Mouse (Mus musculus) MEL (cell line): ENCODE data around the gene Zdhhc16. TPM values are rescaled to one million over a fixed set of nuclear protein-coding genes. Genes with fewer than 3 reads are reported as not detected.
A peak's percentile ranks its signal among the peaks of the same experiment; 100 is the strongest.

ENCODE experiments used
- DNase-seq: peaks from one replicate; pipeline ENCODE4 v3.0.0; 2011; ENCODE audit warnings: low read depth, low spot score
- H3K27ac ChIP-seq: 2 replicates; pipeline ENCODE4 v1.5.1; 2012; ENCODE audit warnings: low read depth, mild to moderate bottlenecking, control low read depth, low read length, moderate library complexity; ENCODE audit not compliant: control insufficient read depth
- H3K27me3 ChIP-seq, 2 experiments: fragments of 150-350 bp in 1 of 2; sonication (generic) in 1 of 2; 2 replicates each; pipeline ENCODE4 v1.6.1; 2012; ENCODE audit warnings: low read length in 2 of 2, mild to moderate bottlenecking in 2 of 2, improper control_type of control experiment in 1 of 2, moderate library complexity in 1 of 2; ENCODE audit not compliant: insufficient read depth in 2 of 2, control insufficient read depth in 1 of 2
- H3K36me3 ChIP-seq, 2 experiments: 2 replicates each; pipeline ENCODE4 v1.6.1; 2012 to 2014; ENCODE audit warnings: low read length in 2 of 2, improper control_type of control experiment in 1 of 2, inconsistent platforms in 1 of 2, mild to moderate bottlenecking in 1 of 2; ENCODE audit not compliant: insufficient read depth in 2 of 2, control insufficient read depth in 1 of 2
- H3K4me1 ChIP-seq, 2 experiments: fragments of 150-350 bp in 1 of 2; sonication (generic) in 1 of 2; 2 replicates each; pipeline ENCODE4 v1.6.1; 2012; ENCODE audit warnings: low read length in 2 of 2, improper control_type of control experiment in 1 of 2, mild to moderate bottlenecking in 1 of 2; ENCODE audit not compliant: insufficient read depth in 2 of 2, control insufficient read depth in 1 of 2
- H3K4me3 ChIP-seq, 2 experiments: fragments of 150-350 bp in 1 of 2; sonication (generic) in 1 of 2; 2 replicates each; pipeline ENCODE4 v1.5.1; 2012; ENCODE audit warnings: low read depth in 2 of 2, low read length in 2 of 2, mild to moderate bottlenecking in 2 of 2, moderate library complexity in 2 of 2, control low read depth in 1 of 2, improper control_type of control experiment in 1 of 2; ENCODE audit not compliant: control insufficient read depth in 1 of 2, insufficient read depth in 1 of 2
- H3K79me2 ChIP-seq: 2 replicates; pipeline ENCODE4 v1.6.1; 2012; ENCODE audit warnings: mild to moderate bottlenecking, low read length, moderate library complexity; ENCODE audit not compliant: control insufficient read depth, poor library complexity, insufficient read depth
- H3K9ac ChIP-seq: 2 replicates; pipeline ENCODE4 v1.6.1; 2012; ENCODE audit warnings: low read depth, mild to moderate bottlenecking, control low read depth, low read length, moderate library complexity; ENCODE audit not compliant: control insufficient read depth, poor library complexity, severe bottlenecking
- H3K9me3 ChIP-seq: fragments of 150-350 bp; sonication (generic); replicated peaks from 2 replicates; pipeline ENCODE4 v1.6.1; 2012; ENCODE audit warnings: mild to moderate bottlenecking, low read length, improper control_type of control experiment, moderate library complexity; ENCODE audit not compliant: insufficient read depth
- BHLHE40 ChIP-seq: IDR thresholded peaks from 2 replicates; pipeline ENCODE4 v1.6.1; 2012; ENCODE audit warnings: low read depth, mild to moderate bottlenecking, inconsistent platforms, low read length, improper control_type of control experiment, borderline replicate concordance
- CHD2 ChIP-seq: IDR thresholded peaks from 2 replicates; pipeline ENCODE4 v1.6.1; 2011; ENCODE audit warnings: low read length, improper control_type of control experiment
- CTCF ChIP-seq, 3 experiments: IDR thresholded peaks in 2 of 3; conservative IDR thresholded peaks in 1 of 3; 2 replicates each; pipeline ENCODE4 v1.5.1; 2011 to 2012; ENCODE audit warnings: low read length in 3 of 3, low read depth in 2 of 3, mild to moderate bottlenecking in 2 of 3, improper control_type of control experiment in 1 of 3, inconsistent platforms in 1 of 3, mixed read lengths in 1 of 3, moderate library complexity in 1 of 3; ENCODE audit not compliant: control insufficient read depth in 1 of 3, insufficient read depth in 1 of 3, poor library complexity in 1 of 3, severe bottlenecking in 1 of 3
- ELF1 ChIP-seq: IDR thresholded peaks from 2 replicates; pipeline ENCODE4 v1.6.1; 2014; ENCODE audit warnings: low read depth, mild to moderate bottlenecking, inconsistent platforms, low read length, improper control_type of control experiment, moderate library complexity
- EP300 ChIP-seq, 2 experiments: IDR thresholded peaks; 2 replicates each; pipeline ENCODE4 v1.6.1; 2011; ENCODE audit warnings: improper control_type of control experiment in 2 of 2, low read length in 2 of 2, low read depth in 1 of 2, mild to moderate bottlenecking in 1 of 2
- ETS1 ChIP-seq: IDR thresholded peaks from 2 replicates; pipeline ENCODE4 v1.6.1; 2012; ENCODE audit warnings: low read depth, mild to moderate bottlenecking, inconsistent platforms, low read length, improper control_type of control experiment, moderate library complexity
- GABPA ChIP-seq: IDR thresholded peaks from 2 replicates; pipeline ENCODE4 v1.6.1; 2012; ENCODE audit warnings: low read depth, mild to moderate bottlenecking, inconsistent platforms, low read length, improper control_type of control experiment, moderate library complexity
- GATA1 ChIP-seq: IDR thresholded peaks from 2 replicates; pipeline ENCODE4 v1.6.1; 2011; ENCODE audit warnings: low read depth, low read length, improper control_type of control experiment
- HCFC1 ChIP-seq: IDR thresholded peaks from 2 replicates; pipeline ENCODE4 v1.6.1; 2012; ENCODE audit warnings: low read depth, mild to moderate bottlenecking, inconsistent platforms, low read length, improper control_type of control experiment, moderate library complexity
- JUND ChIP-seq: IDR thresholded peaks from 2 replicates; pipeline ENCODE4 v1.6.1; 2011; ENCODE audit warnings: low read depth, mild to moderate bottlenecking, improper control_type of control experiment, low read length
- MXI1 ChIP-seq: IDR thresholded peaks from 2 replicates; pipeline ENCODE4 v1.6.1; 2011; ENCODE audit warnings: mild to moderate bottlenecking, low read depth, low read length, improper control_type of control experiment
- MYB ChIP-seq: IDR thresholded peaks from 2 replicates; pipeline ENCODE4 v1.6.1; 2011; ENCODE audit warnings: mild to moderate bottlenecking, low read depth, low read length, improper control_type of control experiment
- MYC ChIP-seq: IDR thresholded peaks from 2 replicates; pipeline ENCODE4 v1.6.1; 2011; ENCODE audit warnings: low read depth, mild to moderate bottlenecking, low read length, improper control_type of control experiment, moderate library complexity
- POLR2A ChIP-seq, 2 experiments: IDR thresholded peaks; 2 replicates each; pipeline ENCODE4 v1.6.1; 2011 to 2012; ENCODE audit warnings: low read length in 2 of 2, mild to moderate bottlenecking in 2 of 2, control low read depth in 1 of 2, improper control_type of control experiment in 1 of 2, low read depth in 1 of 2, moderate library complexity in 1 of 2; ENCODE audit not compliant: control insufficient read depth in 1 of 2, insufficient read depth in 1 of 2, poor library complexity in 1 of 2
- POLR2AphosphoS5 ChIP-seq: IDR thresholded peaks from 2 replicates; pipeline ENCODE4 v1.6.1; 2012; ENCODE audit warnings: low read depth, borderline replicate concordance, mild to moderate bottlenecking, inconsistent platforms, low read length, moderate library complexity, mixed read lengths
- RAD21 ChIP-seq: IDR thresholded peaks from 2 replicates; pipeline ENCODE4 v1.6.1; 2011; ENCODE audit warnings: mild to moderate bottlenecking, low read depth, low read length, improper control_type of control experiment
- RCOR1 ChIP-seq: IDR thresholded peaks from 2 replicates; pipeline ENCODE4 v1.6.1; 2012; ENCODE audit warnings: low read depth, mild to moderate bottlenecking, inconsistent platforms, low read length, improper control_type of control experiment
- SIN3A ChIP-seq: IDR thresholded peaks from 2 replicates; pipeline ENCODE4 v1.6.1; 2012; ENCODE audit warnings: low read length, improper control_type of control experiment, inconsistent platforms
- SMC3 ChIP-seq: IDR thresholded peaks from 2 replicates; pipeline ENCODE4 v1.6.1; 2011; ENCODE audit warnings: low read depth, low read length, improper control_type of control experiment
- TAL1 ChIP-seq: IDR thresholded peaks from 2 replicates; pipeline ENCODE4 v1.6.1; 2012; ENCODE audit warnings: mild to moderate bottlenecking, inconsistent platforms, low read length, moderate library complexity, mixed read lengths
- TBP ChIP-seq: IDR thresholded peaks from 2 replicates; pipeline ENCODE4 v1.8.0; 2011; ENCODE audit warnings: low read depth, low read length, improper control_type of control experiment
- TCF12 ChIP-seq: IDR thresholded peaks from 2 replicates; pipeline ENCODE4 v1.6.1; 2014; ENCODE audit warnings: low read depth, mild to moderate bottlenecking, inconsistent platforms, low read length, improper control_type of control experiment, moderate library complexity
- UBTF ChIP-seq: IDR thresholded peaks from 2 replicates; pipeline ENCODE4 v1.6.1; 2012; ENCODE audit warnings: low read depth, mild to moderate bottlenecking, inconsistent platforms, low read length, improper control_type of control experiment, moderate library complexity, borderline replicate concordance; ENCODE audit not compliant: insufficient read depth
- USF1 ChIP-seq: IDR thresholded peaks from 2 replicates; pipeline ENCODE4 v1.6.1; 2014; ENCODE audit warnings: low read depth, mild to moderate bottlenecking, inconsistent platforms, low read length, improper control_type of control experiment, moderate library complexity
- USF2 ChIP-seq, 2 experiments: IDR thresholded peaks; 2 replicates each; pipeline ENCODE4 v1.6.1; 2011 to 2012; ENCODE audit warnings: improper control_type of control experiment in 2 of 2, low read length in 2 of 2, borderline replicate concordance in 1 of 2, inconsistent platforms in 1 of 2, low read depth in 1 of 2, mild to moderate bottlenecking in 1 of 2; ENCODE audit not compliant: insufficient read depth in 1 of 2
- ZKSCAN1 ChIP-seq: IDR thresholded peaks from 2 replicates; pipeline ENCODE4 v1.6.1; 2012; ENCODE audit warnings: low read depth, mild to moderate bottlenecking, inconsistent platforms, low read length, improper control_type of control experiment, moderate library complexity
- ZMIZ1 ChIP-seq: IDR thresholded peaks from 2 replicates; pipeline ENCODE4 v1.6.1; 2012; ENCODE audit warnings: low read depth, mild to moderate bottlenecking, inconsistent platforms, low read length, improper control_type of control experiment, moderate library complexity
- polyA plus RNA-seq, 2 experiments: library from polyadenylated mRNA; stranded (reverse) in 1 of 2; unstranded in 1 of 2; fragments of >175 nt in 1 of 2; fragments of >200 nt in 1 of 2; gene quantifications; 2 replicates each; pipeline versions ENCODE4 v1.2.1 to v1.2.4; 2012; ENCODE audit warnings: low replicate concordance in 2 of 2, low read depth in 1 of 2; ENCODE audit not compliant: insufficient read length in 2 of 2, insufficient read depth in 1 of 2, missing spikeins in 1 of 2
- total RNA-seq: library from RNA; depleted of rRNA; stranded (reverse); fragments of 300-350 nt; gene quantifications from 2 replicates; pipeline ENCODE4 v1.2.3, GENCODE M21; 2012

The Zdhhc16 gene
- total and polyA plus RNA-seq, 3 experiments: 99.2 to 128 TPM; not detected in 1

DNA sequence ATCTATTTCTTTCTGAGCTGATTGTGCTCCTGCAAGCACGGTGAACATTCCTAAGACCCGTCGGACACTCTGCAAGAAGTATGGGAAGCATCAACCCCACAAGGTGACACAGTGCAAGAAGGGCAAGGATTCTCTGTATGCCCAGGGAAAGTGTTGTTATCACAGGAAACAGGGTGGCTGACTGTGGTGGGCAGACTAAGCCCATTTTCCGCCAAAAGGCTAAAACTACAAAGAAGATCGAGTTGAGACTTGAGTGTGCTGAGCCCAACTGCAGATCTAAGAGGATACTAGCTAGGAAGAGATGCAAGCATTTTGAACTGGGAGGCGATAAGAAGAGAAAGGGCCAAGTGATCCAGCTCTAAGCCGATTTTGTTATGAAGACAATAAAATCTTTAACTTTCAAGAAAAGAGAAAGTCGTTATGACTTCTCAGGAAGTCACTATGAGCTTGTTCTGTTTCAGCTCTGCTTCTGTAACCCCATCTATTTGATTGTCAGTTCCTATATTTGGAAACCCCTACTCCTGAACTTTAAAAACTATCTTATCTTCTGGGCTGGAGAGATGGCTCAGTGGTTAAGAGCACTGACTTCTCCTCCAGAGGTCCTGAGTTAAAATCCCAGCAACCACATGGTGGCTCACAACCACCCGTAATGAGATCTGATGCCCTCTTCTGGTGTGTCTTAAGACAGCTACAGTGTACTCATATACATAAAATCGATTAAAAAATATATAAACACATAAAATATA is 30.3 kb upstream of the Zdhhc16 start:
- Histone ChIP-seq H3K27me3 (no peaks in the 10 kb centered on the region), H3K4me3 (peak overlapping the region in 1 of 2 experiments; percentile 12; a peak in 2 of 4 replicates), H3K9me3 (no peaks in the 10 kb centered on the region), H3K79me2 (no peaks in the 10 kb centered on the region), H3K9ac (0 out of 2 replicates have a peak overlapping the region, but pooled peaks have one; percentile 5), H3K27ac (peak overlapping the region; percentile 35; the same call in 1 of the 2 replicates), H3K4me1 (peaks cover 13 to 60% of the 10 kb centered on the region in 2 experiments), H3K36me3 (peaks cover 0 to 48% of the 10 kb centered on the region in 2 experiments; a peak in 2 of 4 replicates)
- peak; percentile 72 for DNase-seq
- TF ChIP-seq RAD21: no peak
- TF ChIP-seq CHD2: no peak
- no peak for TF ChIP-seq GABPA
- TF ChIP-seq USF1: no peak
- TF ChIP-seq EP300 (IDR thresholded peaks at IDR 0.05; ENCODE audit: low read depth in 1 of 2, low read length in 2 of 2): peak; percentile 8 to 46; a peak in 2 of 4 replicates
- TF ChIP-seq SIN3A: no peak; the same call in 1 of the 2 replicates
- no peak for TF ChIP-seq USF2 (IDR thresholded peaks at IDR 0.05; ENCODE audit: borderline replicate concordance in 1 of 2, insufficient read depth in 1 of 2, low read depth in 1 of 2, low read length in 2 of 2)
- no peak for TF ChIP-seq UBTF
- peak; percentile 38; the same call in 1 of the 2 replicates for TF ChIP-seq RCOR1
- peak; percentile 66; the same call in 1 of the 2 replicates for TF ChIP-seq MYC
- no peak for TF ChIP-seq TCF12
- peak; percentile 21; the same call in 1 of the 2 replicates for TF ChIP-seq ETS1
- no peak for TF ChIP-seq MYB
- no peak for TF ChIP-seq SMC3
- TF ChIP-seq ZMIZ1: no peak
- TF ChIP-seq GATA1: no peak; the same call in 1 of the 2 replicates
- peak; percentile 60; the same call in 1 of the 2 replicates for TF ChIP-seq TBP
- TF ChIP-seq JUND: no peak
- TF ChIP-seq ELF1: no peak
- TF ChIP-seq ZKSCAN1: no peak
- no peak for TF ChIP-seq BHLHE40
- TF ChIP-seq TAL1: peak; percentile 64
- TF ChIP-seq MXI1: peak; percentile 30; the same call in 1 of the 2 replicates
- peak in 1 of 3 experiments; percentile 36; a peak in 1 of 6 replicates for TF ChIP-seq CTCF (IDR thresholded peaks at IDR 0.05 in 2 of 3, conservative IDR thresholded peaks at IDR 0.05 in 1 of 3; ENCODE audit: control insufficient read depth in 1 of 3, insufficient read depth in 1 of 3, low read depth in 2 of 3, low read length in 3 of 3, poor library complexity in 1 of 3, severe bottlenecking in 1 of 3)
- TF ChIP-seq HCFC1: no peak
- no peak for TF ChIP-seq POLR2A (IDR thresholded peaks at IDR 0.05; ENCODE audit: control insufficient read depth in 1 of 2, insufficient read depth in 1 of 2, low read depth in 1 of 2, low read length in 2 of 2, poor library complexity in 1 of 2)
- no peak for TF ChIP-seq POLR2AphosphoS5
